In genomic region chr3:65943453-65943852, GRCm38 (mm10) we compare ENCODE assay signal across 27 mouse cellular contexts. TPM values are rescaled to one million over a fixed set of nuclear protein-coding genes. Genes with fewer than 3 reads are reported as not detected.
A peak's percentile ranks its signal among the peaks of the same experiment; 100 is the strongest.
DNase-seq lines count a peak whose midpoint lies in the region; ATAC-seq lines count a peak whose summit lies in the region.
"Had no signal": no experiment of that assay in that cellular context is flagged by ENCODE, and none has a peak within 500 bp of the region (broad histone marks: within the 10 kb centered on the region; RNA-seq: fewer than 3 reads in every experiment).

No protein-coding gene starts in this region.

- 0 out of 2 replicates have a peak, but pooled peaks have one; percentile 27 for ATAC-seq in embryonic facial prominence, embryonic 11.5 days (replicated peaks; ENCODE audit: insufficient number of reproducible peaks, low FRiP score, low TSS enrichment, low read depth)
- ATAC-seq in hindbrain, embryonic 16.5 days: 0 out of 2 replicates have a peak, but pooled peaks have one; percentile 49
- ATAC-seq in hindbrain, embryonic 11.5 days (ENCODE audit: low FRiP score): no peak
- 0 out of 2 replicates have a peak, but pooled peaks have one; percentile 48 for ATAC-seq in midbrain, embryonic 15.5 days (replicated peaks)
- ATAC-seq: activated CD4-positive, CD25-positive, alpha-beta regulatory T cell, adult 4 months; forebrain, postnatal 0 days had no signal

- WGBS in embryonic facial prominence, embryonic 11.5 days: 83% methylated on average over 4 of the region's 4 CpGs
- 88% methylated on average over 4 of the region's 4 CpGs for WGBS in embryonic facial prominence, embryonic 10.5 days
- WGBS in heart, embryonic 10.5 days: 81% methylated on average over 4 of the region's 4 CpGs
- 88% methylated on average over 4 of the region's 4 CpGs for WGBS in hindbrain, embryonic 16.5 days
- 90% methylated on average over 4 of the region's 4 CpGs for WGBS in hindbrain, embryonic 11.5 days
- 84% methylated on average over 4 of the region's 4 CpGs for WGBS in midbrain, embryonic 15.5 days
- WGBS in midbrain, embryonic 10.5 days: 83% methylated on average over 4 of the region's 4 CpGs

- no peak overlapping the region for H3K9ac ChIP-seq in embryonic facial prominence, embryonic 11.5 days (replicated peaks; ENCODE audit: low read length)
- no peak overlapping the region for H3K9ac ChIP-seq in hindbrain, embryonic 16.5 days (ENCODE audit: low read depth, low read length)
- H3K9ac ChIP-seq in hindbrain, embryonic 11.5 days (ENCODE audit: low read depth, low read length): no peak overlapping the region
- no peak overlapping the region for H3K9ac ChIP-seq in midbrain, embryonic 15.5 days
- H3K9ac ChIP-seq: embryonic facial prominence, embryonic 12.5 days; forebrain, embryonic 13.5 days; forebrain, postnatal 0 days; intestine, embryonic 15.5 days had no signal

- no peaks in the 10 kb centered on the region for H3K9me3 ChIP-seq in embryonic facial prominence, embryonic 11.5 days (replicated peaks; ENCODE audit: control insufficient read depth, low read length)
- H3K9me3 ChIP-seq in embryonic facial prominence, embryonic 10.5 days: no peaks in the 10 kb centered on the region
- no peaks in the 10 kb centered on the region for H3K9me3 ChIP-seq in heart, embryonic 10.5 days
- H3K9me3 ChIP-seq in hindbrain, embryonic 16.5 days (ENCODE audit: control insufficient read depth, low read length): no peaks in the 10 kb centered on the region
- no peaks in the 10 kb centered on the region for H3K9me3 ChIP-seq in hindbrain, embryonic 11.5 days (ENCODE audit: control insufficient read depth, low read length)
- no peaks in the 10 kb centered on the region for H3K9me3 ChIP-seq in midbrain, embryonic 15.5 days
- H3K9me3 ChIP-seq in midbrain, embryonic 10.5 days (replicated peaks): no peaks in the 10 kb centered on the region
- H3K9me3 ChIP-seq: embryonic facial prominence, embryonic 12.5 days; forebrain, embryonic 13.5 days; hindbrain, embryonic 10.5 days; intestine, embryonic 15.5 days had no signal

- peaks cover 12% of the 10 kb centered on the region for H3K36me3 ChIP-seq in embryonic facial prominence, embryonic 11.5 days (replicated peaks; ENCODE audit: control insufficient read depth, insufficient read depth, low read depth, low read length)
- peaks cover 54% of the 10 kb centered on the region for H3K36me3 ChIP-seq in embryonic facial prominence, embryonic 10.5 days (replicated peaks)
- H3K36me3 ChIP-seq in heart, embryonic 10.5 days: peaks cover 45% of the 10 kb centered on the region
- H3K36me3 ChIP-seq in hindbrain, embryonic 16.5 days (ENCODE audit: control insufficient read depth, insufficient read depth, low read length): peaks cover 36% of the 10 kb centered on the region
- H3K36me3 ChIP-seq in hindbrain, embryonic 11.5 days (ENCODE audit: control insufficient read depth, insufficient read depth, low read length): peaks cover 16% of the 10 kb centered on the region
- H3K36me3 ChIP-seq in midbrain, embryonic 15.5 days (replicated peaks): peaks cover 33% of the 10 kb centered on the region
- H3K36me3 ChIP-seq in midbrain, embryonic 10.5 days: peaks cover 48% of the 10 kb centered on the region

- no peak overlapping the region for H3K27ac ChIP-seq in embryonic facial prominence, embryonic 11.5 days (replicated peaks; ENCODE audit: low read depth, low read length)
- H3K27ac ChIP-seq in embryonic facial prominence, embryonic 10.5 days (replicated peaks): no peak overlapping the region
- no peak overlapping the region for H3K27ac ChIP-seq in heart, embryonic 10.5 days
- no peak overlapping the region for H3K27ac ChIP-seq in hindbrain, embryonic 16.5 days (ENCODE audit: low read depth, low read length)
- H3K27ac ChIP-seq in hindbrain, embryonic 11.5 days (ENCODE audit: low read depth, low read length): no peak overlapping the region
- no peak overlapping the region for H3K27ac ChIP-seq in midbrain, embryonic 15.5 days
- no peak overlapping the region for H3K27ac ChIP-seq in midbrain, embryonic 10.5 days (replicated peaks)
- H3K27ac ChIP-seq: embryonic facial prominence, embryonic 12.5 days; forebrain, embryonic 13.5 days; gastrocnemius, adult 2 months; heart, adult 2 months; hindbrain, embryonic 10.5 days; intestine, embryonic 15.5 days had no signal

- H3K4me2 ChIP-seq in embryonic facial prominence, embryonic 11.5 days (ENCODE audit: low read depth, low read length): no peak overlapping the region
- no peak overlapping the region for H3K4me2 ChIP-seq in hindbrain, embryonic 16.5 days (ENCODE audit: low read length)
- H3K4me2 ChIP-seq in hindbrain, embryonic 11.5 days (replicated peaks; ENCODE audit: low read depth, low read length): no peak overlapping the region
- no peak overlapping the region for H3K4me2 ChIP-seq in midbrain, embryonic 15.5 days
- H3K4me2 ChIP-seq: embryonic facial prominence, embryonic 12.5 days; forebrain, embryonic 13.5 days; heart, embryonic 11.5 days; intestine, embryonic 15.5 days had no signal

- H3K27me3 ChIP-seq in embryonic facial prominence, embryonic 11.5 days (ENCODE audit: control insufficient read depth, insufficient read depth, low read length): no peaks in the 10 kb centered on the region
- no peaks in the 10 kb centered on the region for H3K27me3 ChIP-seq in embryonic facial prominence, embryonic 10.5 days (replicated peaks; ENCODE audit: low read depth, poor library complexity, severe bottlenecking)
- H3K27me3 ChIP-seq in heart, embryonic 10.5 days (ENCODE audit: insufficient read depth, poor library complexity, severe bottlenecking): no peaks in the 10 kb centered on the region
- H3K27me3 ChIP-seq in hindbrain, embryonic 16.5 days (replicated peaks; ENCODE audit: control insufficient read depth, insufficient read depth, low read length): no peaks in the 10 kb centered on the region
- H3K27me3 ChIP-seq in hindbrain, embryonic 11.5 days (ENCODE audit: control insufficient read depth, insufficient read depth, low read length): no peaks in the 10 kb centered on the region
- H3K27me3 ChIP-seq in midbrain, embryonic 15.5 days (replicated peaks): no peaks in the 10 kb centered on the region
- no peaks in the 10 kb centered on the region for H3K27me3 ChIP-seq in midbrain, embryonic 10.5 days (ENCODE audit: low read depth, poor library complexity, severe bottlenecking)
- H3K27me3 ChIP-seq: embryonic facial prominence, embryonic 12.5 days; forebrain, embryonic 13.5 days; intestine, embryonic 15.5 days had no signal

- no peak overlapping the region for H3K4me3 ChIP-seq in embryonic facial prominence, embryonic 11.5 days (ENCODE audit: low read depth, low read length)
- no peak overlapping the region for H3K4me3 ChIP-seq in embryonic facial prominence, embryonic 10.5 days
- no peak overlapping the region for H3K4me3 ChIP-seq in heart, embryonic 10.5 days
- H3K4me3 ChIP-seq in hindbrain, embryonic 16.5 days (ENCODE audit: low read length): no peak overlapping the region
- no peak overlapping the region for H3K4me3 ChIP-seq in hindbrain, embryonic 11.5 days (ENCODE audit: low read depth, low read length)
- no peak overlapping the region for H3K4me3 ChIP-seq in midbrain, embryonic 15.5 days
- H3K4me3 ChIP-seq in midbrain, embryonic 10.5 days: no peak overlapping the region
- H3K4me3 ChIP-seq: embryonic facial prominence, embryonic 12.5 days; erythroblast, embryonic 14.5 days; forebrain, embryonic 13.5 days; gastrocnemius, adult 2 months; heart, adult 2 months; hindbrain, embryonic 10.5 days; intestine, embryonic 15.5 days had no signal

- no peaks in the 10 kb centered on the region for H3K4me1 ChIP-seq in embryonic facial prominence, embryonic 11.5 days (ENCODE audit: control insufficient read depth, insufficient read depth, low read length)
- no peaks in the 10 kb centered on the region for H3K4me1 ChIP-seq in embryonic facial prominence, embryonic 10.5 days
- 0 out of 2 replicates have a peak, but pooled peaks cover 2% of the 10 kb centered on the region for H3K4me1 ChIP-seq in heart, embryonic 10.5 days
- no peaks in the 10 kb centered on the region for H3K4me1 ChIP-seq in hindbrain, embryonic 16.5 days (ENCODE audit: control insufficient read depth, insufficient read depth, low read depth, low read length)
- no peaks in the 10 kb centered on the region for H3K4me1 ChIP-seq in hindbrain, embryonic 11.5 days (replicated peaks; ENCODE audit: control insufficient read depth, insufficient read depth, low read length)
- H3K4me1 ChIP-seq in midbrain, embryonic 15.5 days: no peaks in the 10 kb centered on the region
- no peaks in the 10 kb centered on the region for H3K4me1 ChIP-seq in midbrain, embryonic 10.5 days
- H3K4me1 ChIP-seq: embryonic facial prominence, embryonic 12.5 days; forebrain, embryonic 13.5 days; hindbrain, embryonic 10.5 days; intestine, embryonic 15.5 days had no signal

- no peak for DNase-seq in embryonic facial prominence, embryonic 11.5 days (ENCODE audit: low spot score)
- DNase-seq in embryonic facial prominence, embryonic 10.5 days (ENCODE audit: low spot score): no peak
- DNase-seq in heart, embryonic 10.5 days (ENCODE audit: low spot score): peak; percentile 61
- DNase-seq in heart, adult 18-20 months: no peak
- no peak for DNase-seq in hindbrain, embryonic 11.5 days (ENCODE audit: low spot score)
- no peak for DNase-seq in midbrain, embryonic 10.5 days (ENCODE audit: low spot score)
- DNase-seq: adrenal gland, adult 8-10 months; adrenal gland, postnatal 25 days; cerebellum, adult 11-12 months; cerebellum, adult 8-10 months; cerebellum, postnatal 10 days; cerebellum, postnatal 36 days; embryo, embryonic 11 days; forebrain, postnatal 0 days; gastrocnemius, adult 2 months; gastrocnemius, postnatal 14 days; heart, adult 2 months; kidney, adult 11 months had no signal

RNA-seq across cellular contexts. Expression of gene Ccnl1, which starts 14.6 kb away (rescaled TPM):
- polyA plus RNA-seq in embryonic facial prominence, embryonic 11.5 days (2014; fragmentation: Nextera tagmentation; extraction: Ambion mirVana): 116 and 125 TPM in 2 replicates
- 102 and 104 TPM in 2 replicates for polyA plus RNA-seq in embryonic facial prominence, embryonic 10.5 days (2016; fragmentation: Nextera tagmentation; extraction: Ambion mirVana)
- 78.4 and 85.9 TPM in 2 replicates for polyA plus RNA-seq in heart, embryonic 10.5 days (2016; fragmentation: Nextera tagmentation; extraction: Ambion mirVana)
- 10 to 100 TPM; 14.7 to 20.8 TPM for total RNA-seq in heart, adult 18-20 months (2021)
- polyA plus RNA-seq in hindbrain, embryonic 16.5 days (2015; fragmentation: Nextera tagmentation; extraction: Ambion mirVana): 53.2 and 60.5 TPM in 2 replicates
- 121 and 124 TPM in 2 replicates for polyA plus RNA-seq in hindbrain, embryonic 11.5 days (2014; fragmentation: Nextera tagmentation; extraction: Ambion mirVana)
- 68.6 and 69.9 TPM in 2 replicates for polyA plus RNA-seq in midbrain, embryonic 15.5 days (2015; fragmentation: Nextera tagmentation; extraction: Ambion mirVana)
- 98.2 and 106 TPM in 2 replicates for polyA plus RNA-seq in midbrain, embryonic 10.5 days (2016; fragmentation: Nextera tagmentation; extraction: Ambion mirVana)
